Mouse (Mus musculus): ENCODE results near the gene Srxn1.
A peak's percentile ranks its signal among the peaks of the same experiment; 100 is the strongest.

Gene Srxn1

GRCm38 (mm10) chr2:152090486-152090885, 14.8 kb upstream of the Srxn1 start:
- DNase-seq: no peak

DNA sequence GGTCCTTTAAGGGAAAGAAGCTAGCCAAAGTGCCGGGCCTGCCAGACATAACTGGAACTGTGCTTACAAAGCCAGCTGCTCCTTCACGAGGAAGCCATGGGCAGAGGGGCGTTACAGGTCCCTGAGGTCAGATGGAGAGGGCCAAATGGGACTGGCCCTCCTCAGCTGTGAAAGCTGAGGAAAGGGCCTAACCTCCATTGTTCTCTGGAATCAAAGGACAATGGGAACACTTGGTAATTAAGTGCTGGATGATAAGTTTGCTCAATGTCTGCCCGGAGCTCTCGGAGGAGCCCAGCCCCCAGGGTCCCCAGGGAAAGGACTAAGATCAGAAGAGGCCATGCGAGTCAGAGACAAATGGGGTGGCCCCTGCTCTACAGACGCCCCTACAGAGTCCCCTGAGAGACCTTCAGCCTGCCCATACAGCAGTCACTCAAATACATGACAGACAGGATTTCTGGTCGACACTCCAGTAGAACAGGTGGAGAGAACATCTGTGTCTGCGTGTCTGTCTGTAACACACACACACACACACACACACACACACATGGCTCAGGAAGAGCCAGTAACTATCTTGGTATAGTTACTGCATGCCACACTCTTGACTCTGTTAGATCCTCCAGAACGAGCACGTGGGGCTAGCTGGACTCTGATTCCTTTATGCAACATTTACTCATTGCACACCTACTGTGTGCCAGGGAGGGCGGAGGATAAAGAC, 13.8 kb upstream of the Srxn1 start:
- DNase-seq: peak in 1 of 2 experiments; percentile 12

DNA sequence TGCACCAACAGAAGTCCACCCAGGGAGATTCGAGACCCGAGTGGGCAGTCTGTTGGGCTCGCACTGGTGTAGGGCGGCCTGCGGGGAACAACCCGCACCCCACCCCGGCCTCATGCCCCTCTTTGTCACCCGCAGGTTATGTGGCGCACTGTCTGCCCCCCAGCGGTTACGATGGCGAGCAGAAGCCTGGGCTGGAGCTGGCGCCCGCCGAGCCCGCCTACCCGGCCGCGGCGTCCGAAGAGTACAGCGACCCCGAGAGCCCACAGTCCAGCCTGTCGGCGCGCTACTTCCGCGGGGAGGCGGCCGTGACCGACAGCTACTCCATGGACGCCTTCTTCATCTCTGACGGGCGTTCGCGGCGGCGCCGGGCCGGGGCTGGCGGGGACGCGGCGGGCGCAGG, 12.4 kb upstream of the Srxn1 start:
- DNase-seq: no peak

GRCm38 (mm10) chr2:152093356-152093792, 11.9 kb upstream of the Srxn1 start:
- no peak for DNase-seq

DNA sequence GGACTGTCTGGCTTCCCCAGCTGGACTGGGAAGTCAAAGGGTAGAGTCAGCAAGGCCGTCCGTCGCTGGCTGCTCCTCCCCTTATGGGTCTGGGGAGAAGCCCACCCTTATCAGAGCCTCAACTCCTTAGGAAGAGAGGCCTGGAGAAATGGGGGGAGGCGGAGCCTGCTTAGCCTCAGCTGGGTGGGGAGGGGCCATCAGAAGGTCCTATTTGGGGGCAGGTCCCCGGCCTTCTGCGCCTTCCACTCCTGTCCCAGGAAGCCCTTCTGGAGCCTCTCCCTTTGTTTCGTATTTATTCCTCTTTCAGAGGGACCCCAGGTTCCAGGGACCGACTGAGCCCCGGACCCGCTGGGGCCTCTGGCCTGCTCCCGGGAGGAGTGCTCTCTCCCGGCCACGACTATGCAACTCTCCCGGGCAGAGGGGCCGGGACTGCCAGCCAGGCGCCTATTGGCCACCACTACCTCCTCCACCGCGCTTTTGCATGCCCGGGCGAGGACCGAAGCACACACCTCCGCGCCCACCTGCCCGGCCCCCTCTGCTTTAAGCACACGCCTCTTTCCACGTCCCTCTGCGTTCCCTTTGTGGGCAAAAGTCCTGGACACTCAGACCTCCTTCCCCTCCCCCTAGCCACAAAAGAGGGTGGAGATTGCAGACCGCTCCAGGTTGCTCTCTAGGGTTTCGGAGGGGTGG, 10.3 kb upstream of the Srxn1 start:
- DNase-seq: no peak

DNA sequence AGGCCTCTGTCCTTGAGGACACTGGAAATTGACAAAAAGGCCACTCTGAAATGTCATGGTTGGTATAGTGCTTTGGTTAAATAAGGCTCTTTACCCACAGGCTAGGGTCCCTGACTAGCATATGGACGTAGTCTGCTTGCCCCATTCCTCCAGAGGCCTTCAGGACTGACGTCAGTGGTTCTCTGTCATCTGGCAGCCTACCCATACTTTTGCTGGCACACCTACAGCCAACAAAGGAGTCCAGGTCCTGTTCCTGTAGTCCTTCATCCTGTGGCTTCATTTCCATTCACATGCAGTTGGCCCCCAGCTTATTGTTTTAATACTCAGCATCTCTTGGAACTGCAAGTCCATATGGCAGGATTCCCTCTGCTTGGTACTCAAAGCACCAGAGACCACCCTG, 8.4 kb upstream of the Srxn1 start:
- no peak for DNase-seq

DNA sequence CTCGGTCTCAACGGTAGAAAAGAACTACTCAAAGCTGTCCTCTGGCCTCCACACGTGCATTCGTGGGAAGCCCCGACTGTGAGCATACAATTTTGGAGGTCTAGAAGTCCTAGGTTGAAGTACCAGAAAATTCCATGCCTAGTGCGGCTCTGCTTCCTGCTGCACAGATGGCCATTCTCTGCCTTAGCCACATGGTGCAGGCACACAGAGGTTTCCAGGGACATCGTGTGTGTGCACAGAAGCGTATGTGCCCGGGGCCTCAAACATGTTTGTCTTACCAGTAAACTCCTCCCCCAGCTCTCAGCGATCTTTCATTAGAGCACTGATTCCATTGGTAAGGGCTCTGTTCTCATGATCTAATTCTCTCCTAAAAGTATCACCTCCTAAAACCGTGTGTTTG, 7.4 kb upstream of the Srxn1 start:
- DNase-seq: no peak

DNA sequence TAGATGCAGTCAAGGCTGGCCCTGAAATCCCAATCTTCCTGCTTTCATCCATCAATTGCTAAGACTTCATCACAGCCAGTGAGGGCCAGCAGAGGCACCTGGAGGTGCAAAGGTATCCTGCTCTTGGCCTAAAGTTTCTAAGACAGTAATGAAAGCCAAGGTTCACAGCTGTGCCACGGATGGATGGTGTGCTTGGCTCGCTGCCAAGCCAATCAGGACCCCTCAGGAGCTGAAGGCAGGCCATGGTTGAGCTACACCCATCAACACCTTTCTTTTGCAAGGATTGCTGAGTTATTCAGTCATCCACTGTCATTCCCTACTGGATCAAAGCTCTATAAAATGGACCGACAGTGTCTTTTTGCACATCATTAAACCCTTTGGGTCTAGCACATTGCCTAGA, 5.8 kb upstream of the Srxn1 start:
- no peak for DNase-seq

- DNase-seq: no peak
Observed at GRCm38 (mm10) chr2:152101761-152102160, 3.6 kb upstream of the Srxn1 start.

- no peak for DNase-seq
Observed at GRCm38 (mm10) chr2:152102369-152102768, 2.9 kb upstream of the Srxn1 start.

DNA sequence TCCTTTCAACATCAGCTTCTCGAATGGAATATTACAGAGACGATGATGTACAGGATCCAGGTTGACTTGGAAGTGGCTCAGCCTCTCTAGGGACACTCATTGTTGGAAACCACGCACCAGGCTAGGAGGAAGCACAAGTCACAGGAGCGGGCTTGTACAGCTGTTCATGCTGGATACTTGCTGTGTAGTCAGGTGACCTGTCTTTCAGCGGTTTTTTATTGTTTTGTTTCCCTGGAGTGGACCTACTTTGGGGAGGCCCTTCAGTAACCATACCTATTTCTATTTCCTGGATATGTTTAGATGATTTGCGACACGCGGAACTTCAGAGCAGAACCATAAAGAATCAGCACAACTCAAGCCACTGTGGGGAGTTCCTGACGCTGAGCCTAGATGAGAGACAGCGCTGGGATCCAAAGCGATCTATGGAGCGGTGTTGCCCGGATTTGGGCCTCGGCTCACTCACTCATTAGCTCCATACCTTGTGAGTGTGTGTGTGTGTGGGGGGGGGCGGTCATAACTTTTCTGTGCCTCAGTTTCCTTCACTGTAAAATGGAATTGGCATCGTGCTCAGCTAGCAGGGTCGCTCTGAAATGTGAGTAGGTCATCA, 502 bp upstream of the Srxn1 start:
- no peak for DNase-seq

- DNase-seq: no peak
Observed at GRCm38 (mm10) chr2:152106225-152106595, 894 bp downstream of the Srxn1 start.

DNA sequence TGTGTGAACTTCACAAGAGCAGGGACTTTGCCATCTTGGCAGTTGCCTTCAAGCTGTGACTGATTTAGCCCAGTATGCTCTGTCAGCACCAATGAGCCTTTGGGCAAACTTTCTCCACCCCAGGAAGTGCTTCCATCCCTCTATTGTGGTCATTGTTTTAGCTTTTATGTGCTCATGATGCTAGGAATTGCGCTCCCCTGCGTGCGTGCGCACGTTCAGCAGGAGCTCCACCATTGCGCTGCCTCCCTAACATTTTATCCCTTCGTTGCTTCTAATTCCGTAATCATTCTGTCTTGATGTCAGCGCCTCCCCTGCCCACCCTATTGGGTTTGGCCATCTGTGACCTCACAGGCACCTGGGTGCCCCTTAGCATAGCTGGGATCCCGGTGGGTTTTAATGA, 1.3 kb downstream of the Srxn1 start:
- DNase-seq: no peak

GRCm38 (mm10) chr2:152108702-152109101, 3.4 kb downstream of the Srxn1 start:
- no peak for DNase-seq

DNA sequence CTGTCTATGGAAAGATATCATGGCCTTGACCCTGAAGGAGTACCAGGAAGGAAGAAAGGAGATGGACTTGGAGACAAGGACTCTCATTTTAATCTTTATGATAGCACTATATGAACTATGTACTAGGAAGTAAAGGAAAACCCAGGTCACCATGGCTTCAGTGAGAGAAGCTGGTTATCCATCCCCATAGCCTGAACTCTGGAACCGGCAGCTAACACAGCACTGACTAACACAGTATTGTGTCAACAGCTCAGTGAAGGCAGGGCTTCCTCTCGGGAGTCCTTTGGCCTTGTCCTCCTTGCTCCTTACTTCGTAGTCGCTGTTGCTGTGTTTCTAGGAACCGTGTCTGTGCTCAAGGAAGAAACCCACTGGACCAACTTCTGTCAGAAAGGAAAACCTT, 4.1 kb downstream of the Srxn1 start:
- DNase-seq: no peak

GRCm38 (mm10) chr2:152111311-152111710, 6.0 kb downstream of the Srxn1 start:
- DNase-seq: no peak

DNA sequence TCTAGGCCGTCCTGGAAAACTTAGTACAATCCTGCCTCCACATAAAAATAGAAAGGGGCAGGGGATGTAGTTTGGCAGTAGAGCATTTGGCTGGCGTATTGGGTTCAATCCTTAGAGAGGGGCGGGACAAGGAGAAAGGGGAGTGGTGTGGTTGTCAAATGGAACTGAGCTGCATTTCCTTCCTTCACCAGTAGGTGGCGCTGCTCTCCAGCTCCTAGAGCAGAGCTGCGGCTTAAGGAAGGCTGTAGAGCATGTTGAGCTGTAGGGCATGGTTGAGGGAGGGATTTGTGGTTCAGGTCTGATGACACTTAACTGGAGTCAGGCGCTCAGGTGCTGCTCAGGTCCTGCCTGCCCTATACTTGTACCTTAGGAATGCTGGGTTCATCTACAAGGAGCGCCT, 6.6 kb downstream of the Srxn1 start:
- DNase-seq: peak; percentile 86 to 93

GRCm38 (mm10) chr2:152112490-152112889, 7.2 kb downstream of the Srxn1 start:
- no peak for DNase-seq

DNA sequence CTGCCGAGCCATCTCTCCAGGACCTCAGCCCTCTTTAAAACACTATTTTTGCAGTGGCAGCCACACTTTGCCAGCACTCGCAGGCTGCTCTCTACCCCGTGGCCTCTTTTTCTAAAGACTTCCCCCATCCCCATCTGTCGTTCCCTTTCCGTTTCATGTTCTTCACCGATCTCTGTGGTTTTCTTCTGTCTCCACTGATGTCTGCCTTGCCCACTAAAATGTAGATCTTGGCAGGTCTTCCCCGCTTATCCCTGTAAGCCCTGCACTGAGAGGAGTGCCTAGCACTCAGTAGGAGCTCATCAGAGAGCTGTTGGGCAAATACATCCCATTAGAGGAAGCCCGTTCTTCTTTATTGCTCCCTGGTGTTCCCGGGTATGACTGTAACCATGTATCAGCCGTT, 7.7 kb downstream of the Srxn1 start:
- no peak for DNase-seq

DNA sequence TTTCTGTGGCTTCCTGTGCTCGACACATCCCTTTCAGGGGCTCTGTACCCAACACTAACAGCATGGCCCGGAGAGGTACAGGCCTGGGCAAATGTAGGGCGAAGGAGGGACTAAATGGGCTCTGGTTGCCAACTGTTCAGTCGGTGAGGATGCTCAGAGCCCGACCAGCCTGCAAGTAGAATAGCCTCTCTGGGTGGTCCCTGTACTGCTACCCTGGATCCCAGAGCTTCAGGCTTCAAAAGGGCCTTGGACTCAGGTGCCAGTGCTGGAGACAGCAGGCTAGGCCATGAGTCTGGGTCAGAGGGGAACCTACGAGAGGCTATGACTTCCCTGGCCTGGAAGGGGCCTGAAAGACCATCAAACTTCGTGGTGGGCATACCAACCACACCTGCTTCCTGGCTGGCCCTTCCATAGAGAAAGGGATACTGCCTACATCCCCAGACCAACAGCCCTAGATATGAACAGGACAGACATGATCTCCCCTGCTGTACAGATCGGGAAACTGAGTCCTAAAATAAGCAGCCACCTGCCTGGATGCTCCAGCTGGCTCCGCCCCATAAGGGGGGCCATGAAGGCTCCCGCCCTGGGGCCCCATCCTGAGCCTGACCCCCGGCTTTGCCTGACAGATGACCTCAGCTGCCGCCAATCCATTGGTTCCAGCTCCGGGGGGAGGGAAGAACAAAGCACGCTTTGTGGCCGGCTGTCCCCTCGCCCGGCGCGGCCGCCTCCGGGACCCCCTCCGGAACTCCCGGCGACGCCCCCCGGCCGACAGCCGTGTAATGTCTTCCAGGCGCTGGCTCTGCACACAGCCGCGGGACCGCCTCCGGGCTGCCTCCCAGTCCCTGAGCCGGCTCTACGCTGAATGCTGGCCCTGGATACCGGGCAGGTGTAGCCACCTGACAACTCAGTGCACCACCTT, 9.0 kb downstream of the Srxn1 start:
- DNase-seq: peak in 1 of 2 experiments; percentile 35

GRCm38 (mm10) chr2:152117694-152118093, 12.4 kb downstream of the Srxn1 start:
- DNase-seq: no peak

DNA sequence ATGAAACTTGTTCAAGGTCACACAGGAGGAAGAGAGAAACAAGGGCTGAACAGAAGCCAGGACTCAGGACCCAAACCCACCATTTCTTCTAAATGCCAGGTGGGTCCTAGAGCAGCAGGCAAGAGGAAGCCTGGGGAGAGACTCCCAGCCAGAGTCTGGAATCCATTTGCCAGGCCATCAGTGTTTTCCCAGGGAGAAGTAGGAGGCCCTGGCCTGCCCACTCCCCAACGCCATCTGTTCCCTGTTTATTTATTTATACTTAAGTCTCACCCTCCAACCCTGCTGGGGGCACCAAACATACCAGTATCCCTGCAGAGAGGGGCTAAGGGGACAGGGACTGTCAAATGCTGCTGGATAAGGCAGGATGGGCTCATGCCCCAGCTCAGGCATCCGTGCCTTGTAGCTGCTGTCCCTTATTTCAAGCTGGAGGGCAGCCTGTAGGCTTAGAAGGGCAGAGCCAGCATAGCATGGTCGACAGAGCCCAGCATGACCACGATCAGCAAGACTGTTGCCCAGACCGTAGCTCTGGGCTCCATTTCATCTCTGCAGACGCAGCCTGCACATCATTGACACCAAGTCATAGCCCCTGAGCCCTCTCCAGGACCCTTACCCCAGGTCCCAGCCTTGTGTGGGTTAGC, 14.0 kb downstream of the Srxn1 start:
- DNase-seq: no peak

DNA sequence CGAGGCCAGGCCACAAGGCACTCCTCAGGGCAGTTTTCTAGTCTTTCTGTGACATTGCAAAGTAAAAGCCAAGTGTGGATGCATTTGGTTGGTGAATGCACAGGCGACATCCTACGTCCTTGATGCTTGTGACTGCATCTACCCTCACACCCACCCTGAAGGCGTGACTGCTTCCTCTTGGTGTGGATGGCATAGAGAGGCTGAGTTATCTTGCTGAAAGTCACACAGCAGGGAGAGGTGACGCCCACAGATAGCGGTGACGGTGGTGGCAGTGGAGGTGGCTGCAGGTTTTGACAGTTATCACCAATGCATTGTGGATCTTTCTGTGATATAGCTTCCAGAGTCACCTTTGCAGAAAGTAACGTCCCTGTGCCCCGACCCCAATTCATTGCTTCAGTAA, 17.6 kb downstream of the Srxn1 start:
- DNase-seq: no peak
